Mouse (Mus musculus) embryonic fibroblast, embryonic 13.5 days (primary cell): Measurements from ENCODE around the gene Hdc.

Source experiments
- CTCF ChIP-seq: IDR thresholded peaks from 2 replicates; pipeline ENCODE4 v1.5.1; 2011; ENCODE audit warnings: mild to moderate bottlenecking, control low read depth, low read length, moderate library complexity, borderline replicate concordance; ENCODE audit not compliant: insufficient read depth
- POLR2A ChIP-seq: IDR thresholded peaks from 2 replicates; pipeline ENCODE4 v1.6.1; 2011; ENCODE audit warnings: low read depth, mild to moderate bottlenecking, control low read depth, low read length, moderate library complexity

- TF ChIP-seq POLR2A (no peak), CTCF (no peak)
These were observed 17.1 kb upstream of the Hdc start for GRCm38 (mm10) chr2:126635939-126636823.
